Mouse (Mus musculus): ENCODE results near the gene Isy1.

GRCm38 (mm10) chr6:87790779-87791480 is 47.7 kb downstream of the Isy1 start:
- TF ChIP-seq CTCF (conservative IDR thresholded peaks at IDR 0.05; ENCODE audit: low read length) (no peak), POU5F1 (IDR thresholded peaks at IDR 0.05; ENCODE audit: borderline replicate concordance, low read length) (no peak), NANOG (IDR thresholded peaks at IDR 0.05; ENCODE audit: borderline replicate concordance, low read length) (no peak)

Data from E14TG2a.4 (cell line).